Mouse (Mus musculus) forebrain, embryonic 14.5 days (tissue): ENCODE data around the gene 4632433K11Rik. TPM values are rescaled to one million over a fixed set of nuclear protein-coding genes. Genes with fewer than 3 reads are reported as not detected.
"Not testable (repeated sequence)": the region's sequence is repeated elsewhere in the genome, so short reads cannot be mapped to it uniquely, and the experiment has no call there.

Experiments used
- ATAC-seq: fragments of 200-750 bp; cut with Nextera tagmentation; 2 replicates; pipeline ENCODE4 v1.8.0; 2017; ENCODE audit warnings: mild to moderate bottlenecking, moderate library complexity
- DNase-seq: peaks from one replicate; pipeline ENCODE4 v3.0.0-alpha.2; 2015; ENCODE audit warnings: low spot score
- H3K27ac ChIP-seq: fragments of 300-500 bp; sonication (generic); 2 replicates; pipeline ENCODE4 v1.5.1; 2014; ENCODE audit warnings: low read depth, mild to moderate bottlenecking, control low read depth, low read length, moderate library complexity
- H3K27me3 ChIP-seq: fragments of 300-500 bp; sonication (generic); replicated peaks from 2 replicates; pipeline ENCODE4 v1.6.1; 2014; ENCODE audit warnings: low read length, control low read depth, mixed read lengths; ENCODE audit not compliant: control insufficient read depth, insufficient read depth
- H3K36me3 ChIP-seq: fragments of 300-500 bp; sonication (generic); 2 replicates; pipeline ENCODE4 v1.6.1; 2014; ENCODE audit warnings: low read length, control low read depth; ENCODE audit not compliant: control insufficient read depth, insufficient read depth
- H3K4me1 ChIP-seq: fragments of 300-500 bp; sonication (generic); 2 replicates; pipeline ENCODE4 v1.6.1; 2014; ENCODE audit warnings: antibody characterized with exemption, low read length, control low read depth; ENCODE audit not compliant: control insufficient read depth, insufficient read depth
- H3K4me2 ChIP-seq: fragments of 300-500 bp; sonication (generic); 2 replicates; pipeline ENCODE4 v1.6.1; 2014; ENCODE audit warnings: mild to moderate bottlenecking, control low read depth, low read length
- H3K4me3 ChIP-seq: fragments of 300-500 bp; sonication (generic); 2 replicates; pipeline ENCODE4 v1.5.1; 2014; ENCODE audit warnings: low read depth, low read length, control low read depth
- H3K9ac ChIP-seq: fragments of 300-500 bp; sonication (generic); 2 replicates; pipeline ENCODE4 v1.6.1; 2014; ENCODE audit warnings: mild to moderate bottlenecking, low read length, control low read depth, moderate library complexity
- H3K9me3 ChIP-seq: fragments of 300-500 bp; sonication (generic); replicated peaks from 2 replicates; pipeline ENCODE4 v1.6.1; 2016; ENCODE audit warnings: low read length, control low read depth, mixed read lengths; ENCODE audit not compliant: control insufficient read depth
- WGBS: fragments of 180-500 bp; shearing (Covaris S2); extraction: QIAGEN DNeasy Blood & Tissue Kit; methylation state at CpG from one replicate; pipeline ENCODE4 v1.1.7; 2014; 5-methylcytosine and 5-hydroxymethylcytosine counted together
- polyA plus RNA-seq: library from polyadenylated mRNA; unstranded; fragments of >200 nt; fragmentation: Nextera tagmentation; extraction: Ambion mirVana; gene quantifications from 2 replicates; pipeline ENCODE4 v1.2.1, GENCODE M21; 2014

Gene 4632433K11Rik
- polyA plus RNA-seq, 1 experiment from 2014 or later = not detected

- H3K9me3 ChIP-seq = no peaks in the 10 kb centered on the region
- DNase-seq = no peak
- H3K4me1 ChIP-seq = peaks cover 13% of the 10 kb centered on the region
- no peaks in the 10 kb centered on the region for H3K27me3 ChIP-seq
- no peak overlapping the region for H3K4me2 ChIP-seq
- peaks cover 13% of the 10 kb centered on the region; the same call in 1 of the 2 replicates for H3K36me3 ChIP-seq
- H3K9ac ChIP-seq = no peak overlapping the region
- H3K27ac ChIP-seq = no peak overlapping the region
- H3K4me3 ChIP-seq = no peak overlapping the region
- WGBS = 95% methylated on average over 21 of the region's 21 CpGs
- no peak for ATAC-seq
Measured at GRCm38 (mm10) chr7:5017931-5018330, 16.0 kb upstream of the 4632433K11Rik start.

- peak overlapping the region; percentile 25; the same call in 1 of the 2 replicates for H3K9ac ChIP-seq
- peaks cover 27% of the 10 kb centered on the region for H3K36me3 ChIP-seq
- H3K27ac ChIP-seq = peak overlapping the region; percentile 91
- peak overlapping the region; percentile 85 for H3K4me3 ChIP-seq
- not testable (repeated sequence) for H3K9me3 ChIP-seq, DNase-seq, ATAC-seq, H3K27me3 ChIP-seq
- H3K4me1 ChIP-seq = peaks cover 13% of the 10 kb centered on the region
- peak overlapping the region; percentile 84 for H3K4me2 ChIP-seq
- WGBS = 26% methylated on average over 8 of the region's 8 CpGs
Measured at GRCm38 (mm10) chr7:5019576-5019975, 14.3 kb upstream of the 4632433K11Rik start.

- peaks cover 13% of the 10 kb centered on the region for H3K4me1 ChIP-seq
- peaks cover 28% of the 10 kb centered on the region for H3K36me3 ChIP-seq
- ATAC-seq = peak; percentile 92
- H3K27me3 ChIP-seq = no peaks in the 10 kb centered on the region
- H3K9me3 ChIP-seq = no peaks in the 10 kb centered on the region
- H3K27ac ChIP-seq = peak within 1 kb of the TSS; percentile 91
- H3K4me3 ChIP-seq = peak within 1 kb of the TSS; percentile 85
- H3K4me2 ChIP-seq = peak within 1 kb of the TSS; percentile 84
- WGBS = under 1% methylated on average over 46 of the region's 49 CpGs
- DNase-seq = peak; percentile 99
- H3K9ac ChIP-seq = peak within 1 kb of the TSS; percentile 94
Measured at GRCm38 (mm10) chr7:5020000-5020681, 13.8 kb upstream of the 4632433K11Rik start, which contains the start of the genes Zfp865 and Ccdc106. Gene Zfp865 (plus strand): TSS chr7:5020376. Gene Ccdc106 (plus strand): TSS chr7:5020553.

- H3K36me3 ChIP-seq = peaks cover 28% of the 10 kb centered on the region
- H3K9me3 ChIP-seq = no peaks in the 10 kb centered on the region
- H3K4me2 ChIP-seq = peak overlapping the region; percentile 84
- DNase-seq (peak; percentile 15), ATAC-seq (no peak; the same call in 1 of the 2 replicates)
- H3K27ac ChIP-seq = peak overlapping the region; percentile 91
- WGBS = 2% methylated on average over 9 of the region's 15 CpGs
- H3K4me3 ChIP-seq = peak overlapping the region; percentile 85
- H3K9ac ChIP-seq = peak overlapping the region; percentile 94
- peaks cover 13% of the 10 kb centered on the region for H3K4me1 ChIP-seq
- no peaks in the 10 kb centered on the region for H3K27me3 ChIP-seq
Measured at GRCm38 (mm10) chr7:5020685-5021084, 13.2 kb upstream of the 4632433K11Rik start.

GRCm38 (mm10) chr7:5021197-5021596 lies 12.7 kb upstream of the 4632433K11Rik start:
- H3K4me2 ChIP-seq = peak overlapping the region; percentile 84
- no peaks in the 10 kb centered on the region for H3K27me3 ChIP-seq
- H3K9ac ChIP-seq = peak overlapping the region; percentile 94
- peak overlapping the region; percentile 85 for H3K4me3 ChIP-seq
- ATAC-seq = no peak
- peaks cover 28% of the 10 kb centered on the region for H3K36me3 ChIP-seq
- no peak for DNase-seq
- H3K27ac ChIP-seq = peak overlapping the region; percentile 91; the same call in 1 of the 2 replicates
- 47% methylated on average over 5 of the region's 5 CpGs for WGBS
- H3K9me3 ChIP-seq = no peaks in the 10 kb centered on the region
- peaks cover 10% of the 10 kb centered on the region for H3K4me1 ChIP-seq

- WGBS = 97% methylated on average over 22 of the region's 22 CpGs
- Histone ChIP-seq H3K4me3 (no peak overlapping the region), H3K27me3 (no peaks in the 10 kb centered on the region), H3K36me3 (peaks cover 71% of the 10 kb centered on the region), H3K9ac (no peak overlapping the region), H3K27ac (no peak overlapping the region), H3K4me1 (no peaks in the 10 kb centered on the region), H3K9me3 (peaks cover 21% of the 10 kb centered on the region), H3K4me2 (no peak overlapping the region)
- DNase-seq = no peak
- ATAC-seq = no peak
Measured at GRCm38 (mm10) chr7:5029543-5029942, 4.4 kb upstream of the 4632433K11Rik start.

- Histone ChIP-seq H3K9me3 (peaks cover 21% of the 10 kb centered on the region), H3K4me1 (no peaks in the 10 kb centered on the region), H3K4me3 (no peak overlapping the region), H3K27me3 (no peaks in the 10 kb centered on the region), H3K27ac (no peak overlapping the region), H3K36me3 (peaks cover 72% of the 10 kb centered on the region), H3K4me2 (no peak overlapping the region), H3K9ac (no peak overlapping the region)
- no peak for ATAC-seq
- no peak for DNase-seq
- 96% methylated on average over 21 of the region's 21 CpGs for WGBS
Measured at GRCm38 (mm10) chr7:5029946-5030345, 4.0 kb upstream of the 4632433K11Rik start.

- H3K36me3 ChIP-seq = peaks cover 76% of the 10 kb centered on the region
- H3K4me3 ChIP-seq = no peak overlapping the region
- H3K27ac ChIP-seq = no peak overlapping the region
- ATAC-seq (no peak), DNase-seq (no peak)
- WGBS = 88% methylated on average over 63 of the region's 63 CpGs
- no peak overlapping the region for H3K9ac ChIP-seq
- no peak overlapping the region for H3K4me2 ChIP-seq
- no peaks in the 10 kb centered on the region for H3K27me3 ChIP-seq
- no peaks in the 10 kb centered on the region for H3K4me1 ChIP-seq
- H3K9me3 ChIP-seq = peaks cover 21% of the 10 kb centered on the region
Measured at GRCm38 (mm10) chr7:5030554-5031275, 3.2 kb upstream of the 4632433K11Rik start.

- H3K27ac ChIP-seq = no peak overlapping the region
- no peak for ATAC-seq
Measured at GRCm38 (mm10) chr7:5031496-5031895, 2.4 kb upstream of the 4632433K11Rik start.

More at GRCm38 (mm10) chr7:5031496-5031895, 2.4 kb upstream of the 4632433K11Rik start:
- Histone ChIP-seq H3K4me2 (no peak overlapping the region), H3K27me3 (no peaks in the 10 kb centered on the region), H3K4me1 (no peaks in the 10 kb centered on the region), H3K9ac (no peak overlapping the region), H3K36me3 (peaks cover 80% of the 10 kb centered on the region), H3K9me3 (peaks cover 21% of the 10 kb centered on the region), H3K4me3 (no peak overlapping the region)
- WGBS = 80% methylated on average over 46 of the region's 46 CpGs
- DNase-seq = no peak
